In the genomic region with DNA sequence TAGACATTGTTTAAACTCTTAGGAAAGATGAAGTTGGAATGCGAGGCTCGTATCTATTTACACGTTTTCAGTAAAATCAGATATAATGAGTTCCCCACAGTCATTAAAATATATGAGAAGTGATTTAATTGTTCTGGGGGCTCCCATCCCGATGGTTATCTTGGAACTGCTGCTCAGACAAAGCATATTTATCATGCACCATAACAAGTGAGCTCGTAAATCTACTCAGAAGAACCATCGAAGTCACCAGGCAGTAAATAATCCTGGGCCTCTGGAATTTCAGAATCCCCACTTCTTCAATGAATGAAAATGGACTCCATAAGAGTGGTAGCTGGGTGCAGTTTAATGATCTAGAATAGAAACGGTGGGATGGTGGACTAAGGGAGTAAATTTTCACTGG, we compare ENCODE assay signal across 26 mouse cellular contexts.
A peak's percentile ranks its signal among the peaks of the same experiment; 100 is the strongest.
DNase-seq lines count a peak whose midpoint lies in the region; ATAC-seq and TF ChIP-seq lines count a peak whose summit lies in the region.
"Had no signal": no experiment of that assay in that cellular context is flagged by ENCODE, and none has a peak within 500 bp of the region (broad histone marks: within the 10 kb centered on the region; RNA-seq: fewer than 3 reads in every experiment).

No protein-coding gene starts in this region.

- H3K4me2 ChIP-seq in kidney, postnatal 0 days (ENCODE audit: low read length), result no peak overlapping the region
- no peak overlapping the region for H3K4me2 ChIP-seq in neural tube, embryonic 14.5 days (ENCODE audit: low read depth, low read length)
- H3K4me2 ChIP-seq: embryonic facial prominence, embryonic 12.5 days; forebrain, embryonic 13.5 days; forebrain, embryonic 15.5 days had no signal

- H3K27ac ChIP-seq in kidney, postnatal 0 days, result no peak overlapping the region
- H3K27ac ChIP-seq in neural tube, embryonic 14.5 days (ENCODE audit: low read depth, low read length), result no peak overlapping the region
- H3K27ac ChIP-seq: embryonic facial prominence, embryonic 10.5 days; embryonic facial prominence, embryonic 12.5 days; forebrain, embryonic 13.5 days; forebrain, embryonic 15.5 days had no signal

- H3K27me3 ChIP-seq in kidney, postnatal 0 days (ENCODE audit: insufficient read depth, low read length), result no peaks in the 10 kb centered on the region
- H3K27me3 ChIP-seq in neural tube, embryonic 14.5 days (ENCODE audit: control insufficient read depth, insufficient read depth, low read length), result no peaks in the 10 kb centered on the region
- H3K27me3 ChIP-seq: CH12.LX; embryonic facial prominence, embryonic 12.5 days; forebrain, embryonic 13.5 days; forebrain, embryonic 15.5 days had no signal

- no peak overlapping the region for H3K4me3 ChIP-seq in kidney, postnatal 0 days (replicated peaks; ENCODE audit: low read depth, low read length)
- no peak overlapping the region for H3K4me3 ChIP-seq in neural tube, embryonic 14.5 days (ENCODE audit: low read depth, low read length)
- H3K4me3 ChIP-seq: embryonic facial prominence, embryonic 10.5 days; embryonic facial prominence, embryonic 12.5 days; forebrain, embryonic 13.5 days; forebrain, embryonic 15.5 days had no signal

- no peaks in the 10 kb centered on the region for H3K4me1 ChIP-seq in kidney, postnatal 0 days (replicated peaks; ENCODE audit: insufficient read depth, low read length)
- H3K4me1 ChIP-seq in neural tube, embryonic 14.5 days (ENCODE audit: control insufficient read depth, insufficient read depth, low read length), result peaks cover 4% of the 10 kb centered on the region; the same call in 1 of the 2 replicates
- H3K4me1 ChIP-seq: embryonic facial prominence, embryonic 10.5 days; embryonic facial prominence, embryonic 12.5 days; forebrain, embryonic 13.5 days had no signal

- 21% methylated on average over 7 of the region's 7 CpGs for WGBS in kidney, postnatal 0 days
- 12% methylated on average over 7 of the region's 7 CpGs for WGBS in neural tube, embryonic 14.5 days

- no peak for ATAC-seq in kidney, postnatal 0 days (replicated peaks; ENCODE audit: low FRiP score, low read depth)
- ATAC-seq in neural tube, embryonic 14.5 days (ENCODE audit: low read depth), result peak; percentile 58; the same call in 1 of the 2 replicates
- ATAC-seq: activated CD4-positive, CD25-positive, alpha-beta regulatory T cell, adult 4 months; CD4-positive, CD25-positive, alpha-beta regulatory T cell, adult 4 months; forebrain, embryonic 13.5 days; forebrain, embryonic 15.5 days; Patski had no signal

- no peaks in the 10 kb centered on the region for H3K9me3 ChIP-seq in kidney, postnatal 0 days (replicated peaks; ENCODE audit: low read length)
- H3K9me3 ChIP-seq in neural tube, embryonic 14.5 days (ENCODE audit: control insufficient read depth, low read length), result no peaks in the 10 kb centered on the region
- H3K9me3 ChIP-seq: embryonic facial prominence, embryonic 10.5 days; embryonic facial prominence, embryonic 12.5 days; forebrain, embryonic 13.5 days; forebrain, embryonic 15.5 days had no signal

- no peaks in the 10 kb centered on the region for H3K36me3 ChIP-seq in kidney, postnatal 0 days (ENCODE audit: insufficient read depth, low read length)
- no peaks in the 10 kb centered on the region for H3K36me3 ChIP-seq in neural tube, embryonic 14.5 days (ENCODE audit: control insufficient read depth, insufficient read depth, low read length)
- H3K36me3 ChIP-seq: embryonic facial prominence, embryonic 10.5 days; embryonic facial prominence, embryonic 12.5 days; forebrain, embryonic 15.5 days; G1E had no signal

- peak; percentile 26 for DNase-seq in embryo, embryonic 10.5 days (ENCODE audit: low spot score)
- no peak for DNase-seq in embryo, embryonic 9.5 days (ENCODE audit: extremely low spot score)
- peak; percentile 24 for DNase-seq in kidney, postnatal 0 days (ENCODE audit: low spot score)
- no peak for DNase-seq in kidney, postnatal 10 days
- peak; percentile 66 for DNase-seq in mesoderm, embryonic 11.5 days (ENCODE audit: low read depth, low spot score)
- no peak for DNase-seq in frontal cortex, postnatal 25 days (ENCODE audit: low spot score in 2 of 2)
- DNase-seq in thymus, postnatal 36 days, result no peak
- DNase-seq: adrenal gland, adult 8-10 months; adrenal gland, postnatal 14 days; adrenal gland, postnatal 36 days; B cell, adult 2 months; cerebellum, adult 11-12 months; cerebellum, adult 2 months; cerebellum, adult 9-10 months; cerebellum, postnatal 10 days; cerebellum, postnatal 25 days had no signal

- no peak for TF ChIP-seq CTCF in kidney, postnatal 0 days (IDR thresholded peaks at IDR 0.05; ENCODE audit: low read depth)

- H3K9ac ChIP-seq in kidney, postnatal 0 days (ENCODE audit: low read depth, low read length), result no peak overlapping the region
- no peak overlapping the region for H3K9ac ChIP-seq in neural tube, embryonic 14.5 days (replicated peaks; ENCODE audit: low read depth, low read length)
- H3K9ac ChIP-seq: embryonic facial prominence, embryonic 12.5 days; forebrain, embryonic 13.5 days; forebrain, embryonic 15.5 days had no signal

Comparison
In these comparisons a context has a peak if more than half of its experiments do, and no peak if none do; other contexts are left out.
1. DNase-seq: peak in embryo, embryonic 10.5 days (single experiment), kidney, postnatal 0 days (single experiment) and mesoderm, embryonic 11.5 days (single experiment); none in embryo, embryonic 9.5 days (single experiment), kidney, postnatal 10 days (single experiment), frontal cortex, postnatal 25 days (0 of 2) and thymus, postnatal 36 days (0 of 2).